Mouse (Mus musculus) cerebellum, adult 2 months (tissue): ENCODE measurements around the gene Slc9a2. TPM values are rescaled to one million over a fixed set of nuclear protein-coding genes. Genes with fewer than 3 reads are reported as not detected.
A peak's percentile ranks its signal among the peaks of the same experiment; 100 is the strongest.

Experiments used
- DNase-seq, 2 experiments: peaks; one replicate each; pipeline ENCODE4 v3.0.0; 2021
- H3K27ac ChIP-seq: fragments of 200-500 bp; 2 replicates; pipeline ENCODE4 v1.5.1; 2012; ENCODE audit warnings: low read length, control low read depth, inconsistent platforms; ENCODE audit not compliant: insufficient read depth
- H3K27me3 ChIP-seq: fragments of 200-500 bp; 2 replicates; pipeline ENCODE4 v1.6.1; 2012; ENCODE audit warnings: inconsistent platforms, mild to moderate bottlenecking, low read length, moderate library complexity; ENCODE audit not compliant: control insufficient read depth, insufficient read depth
- H3K4me1 ChIP-seq: fragments of 200-500 bp; 2 replicates; pipeline ENCODE4 v1.6.1; 2011; ENCODE audit warnings: low read length; ENCODE audit not compliant: control insufficient read depth, insufficient read depth
- H3K4me3 ChIP-seq: fragments of 200-500 bp; replicated peaks from 2 replicates; pipeline ENCODE3; 2011; ENCODE audit warnings: mild to moderate bottlenecking, low read depth, low read length, control low read depth; ENCODE audit not compliant: insufficient read depth
- CTCF ChIP-seq: fragments of 200-500 bp; IDR thresholded peaks from 2 replicates; pipeline ENCODE4 v1.5.1; 2011; ENCODE audit warnings: low read depth, mild to moderate bottlenecking, control low read depth, low read length, moderate library complexity, borderline replicate concordance; ENCODE audit not compliant: insufficient read depth
- POLR2A ChIP-seq: fragments of 200-500 bp; IDR thresholded peaks from 2 replicates; pipeline ENCODE4 v1.6.1; 2011; ENCODE audit warnings: low read length, control low read depth, borderline replicate concordance; ENCODE audit not compliant: insufficient read depth
- WGBS: fragments of 180-500 bp; shearing (Covaris S2); methylation state at CpG from one replicate; pipeline ENCODE4 v1.1.7; 2018; 5-methylcytosine and 5-hydroxymethylcytosine counted together
- polyA plus RNA-seq: library from polyadenylated mRNA; depleted of rRNA; stranded (reverse); fragments of >200 nt; gene quantifications from 2 replicates; pipeline ENCODE4 v1.2.3, GENCODE M21; 2012; rRNA removed

Gene Slc9a2
- polyA plus RNA-seq, result 0.92 and 1.4 TPM in 2 replicates

- Histone ChIP-seq H3K27ac (no peak within 1 kb of the TSS), H3K27me3 (no peaks in the 10 kb centered on the region), H3K4me1 (no peaks in the 10 kb centered on the region), H3K4me3 (peak within 1 kb of the TSS; percentile 60)
- 8% methylated on average over 25 of the region's 25 CpGs for WGBS
- peak; percentile 28 to 37 for DNase-seq
- TF ChIP-seq CTCF, result no peak
- no peak for TF ChIP-seq POLR2A
Observed at GRCm38 (mm10) chr1:40680067-40680867, at the start of gene Slc9a2. TSS of gene Slc9a2 (plus strand) at chr1:40680574.

DNA sequence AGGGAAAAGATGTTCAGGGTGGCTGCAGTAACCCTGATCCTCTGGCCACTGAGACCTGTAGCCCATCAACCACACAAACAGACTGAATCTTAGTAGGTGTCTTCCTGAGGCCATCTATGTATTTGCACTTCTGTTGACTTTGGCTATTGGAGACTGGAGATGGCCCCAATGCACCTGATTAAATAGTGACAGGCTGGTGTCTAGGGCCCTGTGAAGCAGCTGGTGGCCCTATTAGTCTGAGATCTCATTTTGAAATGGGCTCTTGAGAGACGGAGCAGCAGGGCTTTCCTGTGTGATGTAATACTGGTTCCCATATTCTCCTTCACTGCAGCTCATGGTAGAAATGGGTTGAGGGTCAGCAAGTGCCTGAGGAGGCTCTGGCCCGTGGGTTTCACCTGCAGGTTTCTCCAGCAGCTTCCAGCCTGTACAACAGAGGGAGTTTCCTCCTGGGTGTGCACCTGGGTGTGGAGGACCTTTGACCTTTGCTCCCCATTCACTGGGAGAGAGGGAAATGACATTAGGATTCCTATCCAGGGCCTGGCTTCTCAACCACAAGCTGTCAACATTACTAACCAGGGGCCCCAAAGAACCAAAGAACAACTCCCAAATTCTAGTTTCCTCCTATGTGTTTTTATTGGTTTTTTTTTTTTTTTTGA lies 47.8 kb upstream of the Slc9a2 start:
- no peak for TF ChIP-seq CTCF
- TF ChIP-seq POLR2A, result no peak
- DNase-seq, result no peak
- Histone ChIP-seq H3K27me3 (no peaks in the 10 kb centered on the region), H3K27ac (no peak overlapping the region), H3K4me1 (no peaks in the 10 kb centered on the region), H3K4me3 (no peak overlapping the region)
- WGBS, result 32% methylated on average over 2 of the region's 2 CpGs

DNA sequence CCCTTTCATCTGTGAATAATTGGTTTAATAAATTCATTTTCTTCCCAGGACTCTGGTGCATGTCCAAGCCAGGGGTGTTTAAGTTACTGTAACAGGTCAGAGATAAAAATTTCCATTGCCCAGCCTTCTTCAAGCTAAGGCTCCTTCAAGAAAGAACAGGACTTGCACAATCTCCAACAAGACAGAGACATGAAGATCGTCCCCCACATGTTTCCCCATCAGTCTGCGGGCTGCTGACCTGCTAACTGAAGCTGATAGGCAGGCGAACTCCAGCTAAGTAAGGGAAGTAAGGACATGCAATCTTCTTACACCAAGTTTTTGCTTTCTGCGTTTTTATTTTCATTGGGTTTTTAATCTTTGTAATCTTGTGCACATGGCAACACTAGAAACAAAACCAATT lies 45.8 kb upstream of the Slc9a2 start:
- 44% methylated on average over 4 of the region's 4 CpGs for WGBS

DNA sequence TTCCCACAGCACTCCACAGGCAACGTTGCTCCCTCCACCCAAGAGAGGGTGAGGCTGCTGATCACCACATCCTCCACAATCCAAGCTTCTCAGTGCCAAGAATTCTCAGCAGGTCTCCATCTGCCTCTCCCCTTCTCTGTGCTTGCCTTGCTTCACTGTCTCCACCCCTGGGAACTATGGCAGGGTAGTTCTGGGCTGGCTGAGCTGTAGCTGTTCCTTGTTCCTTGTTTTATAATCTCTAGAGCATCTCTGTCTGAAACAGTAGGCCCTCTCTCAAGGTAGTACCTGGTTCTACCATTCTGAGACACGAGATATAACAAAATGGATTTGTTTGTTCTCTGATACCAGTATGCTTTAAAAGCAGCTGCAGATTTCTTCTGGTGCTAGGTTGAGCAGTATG lies 32.1 kb upstream of the Slc9a2 start:
- TF ChIP-seq POLR2A, result no peak
- TF ChIP-seq CTCF, result no peak
- WGBS, result 54% methylated on average over 2 of the region's 2 CpGs
- H3K27ac ChIP-seq, result no peak overlapping the region
- no peak overlapping the region for H3K4me3 ChIP-seq
- no peak for DNase-seq
- H3K4me1 ChIP-seq, result no peaks in the 10 kb centered on the region
- H3K27me3 ChIP-seq, result no peaks in the 10 kb centered on the region

More for the DNA sequence above, 45.8 kb upstream of the Slc9a2 start:
- Histone ChIP-seq H3K4me3 (no peak overlapping the region), H3K27me3 (no peaks in the 10 kb centered on the region), H3K4me1 (no peaks in the 10 kb centered on the region), H3K27ac (no peak overlapping the region)
- DNase-seq, result no peak
- TF ChIP-seq POLR2A (no peak), CTCF (no peak)

DNA sequence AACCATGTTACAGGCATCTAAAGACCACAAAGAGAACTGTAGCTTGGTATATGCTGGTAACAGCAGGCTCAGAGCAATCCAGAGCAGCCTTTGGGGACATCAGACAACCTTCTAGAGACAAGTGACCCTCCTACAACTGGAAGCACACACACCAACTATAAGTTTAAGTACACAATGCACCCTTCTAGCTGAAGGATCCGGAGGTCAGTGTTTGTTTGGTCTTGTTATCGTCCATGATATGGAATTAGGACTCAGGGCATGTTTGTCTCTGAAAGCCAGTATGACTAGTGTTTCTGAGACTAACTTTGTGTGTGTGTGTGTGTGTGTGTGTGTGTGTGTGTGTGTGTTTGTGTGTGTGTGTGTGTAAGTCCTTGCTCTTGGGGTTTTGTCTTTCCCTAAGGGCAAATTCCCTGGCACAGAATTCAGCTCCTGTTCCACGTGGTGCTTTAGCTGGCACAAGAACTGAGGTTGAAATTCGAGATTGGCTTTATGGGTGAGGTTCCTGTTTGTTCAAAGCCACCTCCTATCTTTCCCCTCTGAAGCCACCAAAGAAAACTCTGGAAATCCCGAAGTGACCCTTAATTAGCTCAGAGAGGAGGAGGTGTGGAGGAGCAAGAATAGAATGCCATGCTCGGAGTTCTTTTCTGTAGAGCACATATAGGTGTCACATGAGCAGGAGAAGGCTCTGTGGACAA lies 29.4 kb upstream of the Slc9a2 start:
- TF ChIP-seq POLR2A (no peak), CTCF (no peak)
- WGBS, result 57% methylated on average over 6 of the region's 6 CpGs
- no peak overlapping the region for H3K27ac ChIP-seq
- no peaks in the 10 kb centered on the region for H3K4me1 ChIP-seq
- no peaks in the 10 kb centered on the region for H3K27me3 ChIP-seq
- DNase-seq, result no peak
- H3K4me3 ChIP-seq, result no peak overlapping the region

DNA sequence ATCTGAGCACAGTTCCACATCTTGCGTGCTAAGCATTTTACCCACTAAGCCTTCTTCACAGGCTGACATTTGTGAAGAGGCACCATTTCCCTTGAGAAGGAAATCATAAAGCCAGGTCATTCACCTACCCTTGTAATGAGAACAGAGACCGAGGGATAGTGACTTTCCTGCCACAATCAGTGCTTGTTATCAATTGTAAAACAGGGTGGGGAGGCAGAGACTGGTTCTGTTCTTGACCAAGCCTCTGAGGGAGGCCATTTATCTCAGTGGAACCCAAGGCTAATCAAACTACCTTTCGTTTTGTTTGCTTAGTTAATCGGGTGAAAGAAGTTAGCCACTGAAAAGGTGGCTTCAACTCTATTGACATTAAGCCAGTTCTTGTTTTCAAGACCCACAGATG lies 23.3 kb upstream of the Slc9a2 start:
- no peak for TF ChIP-seq POLR2A
- TF ChIP-seq CTCF, result no peak
- Histone ChIP-seq H3K27me3 (no peaks in the 10 kb centered on the region), H3K4me3 (no peak overlapping the region), H3K4me1 (no peaks in the 10 kb centered on the region), H3K27ac (no peak overlapping the region)
- WGBS, result 89% methylated on average over 4 of the region's 4 CpGs
- DNase-seq, result no peak

DNA sequence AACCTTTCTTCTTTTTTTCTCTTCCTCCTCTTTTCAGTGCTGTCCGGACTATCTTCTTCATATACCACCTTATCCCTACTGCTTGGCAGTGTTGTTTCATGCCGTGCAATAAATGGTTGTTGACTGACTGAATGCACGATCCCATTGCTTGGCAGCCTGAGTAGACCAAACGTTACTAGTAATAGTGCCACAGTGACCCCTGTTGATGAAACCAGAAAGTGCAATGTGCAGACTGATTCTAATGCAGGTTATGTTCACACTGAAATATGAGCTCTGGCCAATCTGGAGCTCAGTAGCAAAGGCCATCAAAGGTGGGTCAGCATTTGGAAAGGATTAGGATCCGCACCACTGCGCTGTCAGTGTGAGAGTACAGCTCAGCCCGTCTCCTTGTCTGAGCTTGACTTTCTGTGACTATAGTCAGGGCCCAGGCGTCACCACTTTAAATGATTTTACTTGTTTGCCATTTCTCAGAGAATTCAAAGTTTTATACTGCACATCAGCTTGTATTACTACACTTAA lies 22.3 kb upstream of the Slc9a2 start:
- WGBS, result 51% methylated on average over 8 of the region's 8 CpGs

More for the DNA sequence above, 22.3 kb upstream of the Slc9a2 start:
- peak in 1 of 2 experiments; percentile 12 for DNase-seq
- Histone ChIP-seq H3K4me3 (no peak overlapping the region), H3K4me1 (no peaks in the 10 kb centered on the region), H3K27ac (no peak overlapping the region), H3K27me3 (no peaks in the 10 kb centered on the region)
- TF ChIP-seq CTCF, result no peak
- TF ChIP-seq POLR2A, result no peak
